Mouse (Mus musculus): ENCODE data around the gene Pkd1. TPM values are rescaled to one million over a fixed set of nuclear protein-coding genes. Genes with fewer than 3 reads are reported as not detected.

Pkd1 gene
- total RNA-seq, 2 experiments from 2014 or later, result 32.0 to 36.1 TPM

GRCm38 (mm10) chr17:24595126-24596072 is 45.8 kb downstream of the Pkd1 start:
- intact Hi-C loops (cut with DNase I; ENCODE audit: low total_unique reads), result no loop called here
- no peak for DNase-seq

- DNase-seq, result no peak
- intact Hi-C loops (cut with DNase I; ENCODE audit: low total_unique reads), result no loop called here
These were observed 46.4 kb downstream of the Pkd1 start for GRCm38 (mm10) chr17:24596073-24596466.

- DNase-seq, result no peak
- intact Hi-C loops (cut with DNase I; ENCODE audit: low total_unique reads), result no loop called here
These were observed 47.0 kb downstream of the Pkd1 start for GRCm38 (mm10) chr17:24596471-24597183.

- intact Hi-C loops (cut with DNase I; ENCODE audit: low total_unique reads), result no loop called here
These were observed 48.4 kb downstream of the Pkd1 start for GRCm38 (mm10) chr17:24597989-24598388.

GRCm38 (mm10) chr17:24600502-24600901 is 50.9 kb downstream of the Pkd1 start:
- intact Hi-C loops (cut with DNase I; ENCODE audit: low total_unique reads), result no loop called here
- no peak for DNase-seq

More at GRCm38 (mm10) chr17:24597989-24598388, 48.4 kb downstream of the Pkd1 start:
- DNase-seq, result no peak

- no peak for DNase-seq
- intact Hi-C loops (cut with DNase I; ENCODE audit: low total_unique reads), result no loop called here
These were observed 54.3 kb downstream of the Pkd1 start for GRCm38 (mm10) chr17:24603961-24604360.

GRCm38 (mm10) chr17:24604557-24604956 is 54.9 kb downstream of the Pkd1 start:
- no peak for DNase-seq
- intact Hi-C loops (cut with DNase I; ENCODE audit: low total_unique reads), result no loop called here

- intact Hi-C loops (cut with DNase I; ENCODE audit: low total_unique reads), result no loop called here
- no peak for DNase-seq
These were observed 58.7 kb downstream of the Pkd1 start for GRCm38 (mm10) chr17:24608370-24608769.

GRCm38 (mm10) chr17:24608874-24609273 is 59.2 kb downstream of the Pkd1 start:
- DNase-seq, result no peak
- intact Hi-C loops (cut with DNase I; ENCODE audit: low total_unique reads), result no loop called here

GRCm38 (mm10) chr17:24610711-24611110 is 61.1 kb downstream of the Pkd1 start:
- no peak for DNase-seq
- intact Hi-C loops (cut with DNase I; ENCODE audit: low total_unique reads), result no loop called here

- intact Hi-C loops (cut with DNase I; ENCODE audit: low total_unique reads), result no loop called here
- no peak for DNase-seq
These were observed 68.0 kb downstream of the Pkd1 start for GRCm38 (mm10) chr17:24617561-24618194.

GRCm38 (mm10) chr17:24625472-24625871 is 75.8 kb downstream of the Pkd1 start:
- intact Hi-C loops (cut with DNase I; ENCODE audit: low total_unique reads), result loop anchor here (5.0 kb wide), 1 partner anchor 37 kb away; no protein-coding TSS in a partner anchor
- DNase-seq, result no peak

GRCm38 (mm10) chr17:24628646-24629045 is 79.0 kb downstream of the Pkd1 start:
- intact Hi-C loops (cut with DNase I; ENCODE audit: low total_unique reads), result loop anchor here (5.0 kb wide), 1 partner anchor 34 kb away; no protein-coding TSS in a partner anchor
- peak; percentile 61 for DNase-seq

GRCm38 (mm10) chr17:24630072-24630471 is 80.4 kb downstream of the Pkd1 start:
- intact Hi-C loops (cut with DNase I; ENCODE audit: low total_unique reads), result no loop called here
- no peak for DNase-seq

GRCm38 (mm10) chr17:24632167-24632812 is 82.7 kb downstream of the Pkd1 start, which contains the start of the genes Tsc2 and Nthl1:
Tsc2 (minus strand) TSS chr17:24632630.
Nthl1 (plus strand) TSS chr17:24632680.
- peak; percentile 82 for DNase-seq
- intact Hi-C loops (cut with DNase I; ENCODE audit: low total_unique reads), result no loop called here

GRCm38 (mm10) chr17:24632813-24633449 is 83.3 kb downstream of the Pkd1 start:
- DNase-seq, result peak; percentile 83
- intact Hi-C loops (cut with DNase I; ENCODE audit: low total_unique reads), result no loop called here

- DNase-seq, result no peak
- intact Hi-C loops (cut with DNase I; ENCODE audit: low total_unique reads), result no loop called here
These were observed 84.2 kb downstream of the Pkd1 start for GRCm38 (mm10) chr17:24633831-24634230.

- intact Hi-C loops (cut with DNase I; ENCODE audit: low total_unique reads), result no loop called here
- DNase-seq, result no peak
These were observed 85.4 kb downstream of the Pkd1 start for GRCm38 (mm10) chr17:24635024-24635423.

GRCm38 (mm10) chr17:24635694-24636093 is 86.1 kb downstream of the Pkd1 start:
- intact Hi-C loops (cut with DNase I; ENCODE audit: low total_unique reads), result no loop called here
- DNase-seq, result no peak
